Mouse (Mus musculus) gastrocnemius, postnatal 25 days (tissue): ENCODE results near the gene Tspan9. TPM values are rescaled to one million over a fixed set of nuclear protein-coding genes. Genes with fewer than 3 reads are reported as not detected.

Source experiments
- DNase-seq: peaks from one replicate; pipeline ENCODE4 v3.0.0; 2022
- microRNA-seq, 2 experiments: library from miRNA; unstranded; fragments of <30 nt; microRNA quantifications; one replicate each; pipeline ENCODE4 v1.2.0; 2021; ENCODE audit warnings: borderline replicate concordance in 2 of 2
- total RNA-seq, 2 experiments: library from RNA; stranded (reverse); gene quantifications; 1 replicate in 1 of 2; 2 replicates in 1 of 2; pipeline ENCODE4 v1.2.3; 2021

Gene Tspan9
- total RNA-seq, 2 experiments from 2014 or later: 48.6 to 56.6 TPM

DNA sequence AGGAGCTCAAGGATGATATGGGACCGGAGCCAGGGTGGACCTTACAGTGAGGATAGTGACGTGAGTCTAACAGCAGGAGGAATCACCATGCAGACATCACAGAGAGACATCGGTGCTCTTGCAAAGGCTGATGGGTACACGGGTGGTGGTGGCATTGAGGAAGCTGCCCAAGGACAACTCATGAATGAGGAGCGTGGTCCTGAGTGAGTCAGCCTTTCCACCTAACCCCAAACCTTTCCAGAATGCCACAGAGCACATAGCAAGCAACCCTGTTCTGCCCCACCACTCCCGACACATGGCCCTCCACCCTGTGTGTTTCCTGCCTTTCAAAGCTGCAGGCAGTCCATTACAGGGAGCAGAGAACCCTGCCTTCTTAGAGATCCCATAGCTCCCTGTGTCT is 223.9 kb downstream of the Tspan9 start:
- no peak for DNase-seq

DNA sequence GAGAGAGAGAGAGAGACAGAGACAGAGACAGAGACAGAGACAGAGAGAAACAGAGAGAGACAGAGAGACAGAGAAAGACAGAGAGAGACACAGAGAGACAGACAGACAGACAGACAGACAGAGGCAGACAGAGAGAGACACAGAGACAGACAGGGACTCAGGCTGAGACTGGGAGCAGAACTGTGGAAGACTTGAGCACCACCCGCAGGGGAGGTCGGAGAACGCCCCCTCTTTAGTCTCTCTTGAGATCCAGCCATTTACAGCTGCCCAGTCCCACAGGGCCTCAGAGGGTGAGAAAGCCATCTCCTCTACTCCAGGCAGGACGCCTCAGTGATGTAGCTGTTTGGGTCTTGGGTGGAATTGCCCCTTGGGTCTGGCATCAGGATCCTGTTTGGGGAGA is 225.7 kb downstream of the Tspan9 start:
- no peak for DNase-seq

DNA sequence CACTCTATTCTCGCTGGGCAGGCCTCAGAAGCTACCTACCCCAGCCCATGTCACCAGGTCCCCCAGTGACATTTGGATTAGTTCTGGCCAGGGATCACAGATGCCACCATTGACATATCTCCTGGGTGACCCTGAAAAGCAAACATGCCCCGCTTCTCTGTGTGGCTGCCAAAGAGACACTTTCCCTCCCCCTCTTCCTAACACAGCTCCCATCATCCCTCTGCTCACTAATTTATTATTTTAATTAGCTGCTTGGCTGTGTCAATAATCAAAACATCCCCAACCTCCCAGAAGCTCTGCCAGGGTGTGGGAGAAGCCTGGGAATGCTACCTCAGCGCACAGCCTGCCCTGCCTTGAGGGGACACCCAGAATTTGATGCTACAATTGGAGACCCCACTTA is 226.4 kb downstream of the Tspan9 start:
- DNase-seq: no peak

DNA sequence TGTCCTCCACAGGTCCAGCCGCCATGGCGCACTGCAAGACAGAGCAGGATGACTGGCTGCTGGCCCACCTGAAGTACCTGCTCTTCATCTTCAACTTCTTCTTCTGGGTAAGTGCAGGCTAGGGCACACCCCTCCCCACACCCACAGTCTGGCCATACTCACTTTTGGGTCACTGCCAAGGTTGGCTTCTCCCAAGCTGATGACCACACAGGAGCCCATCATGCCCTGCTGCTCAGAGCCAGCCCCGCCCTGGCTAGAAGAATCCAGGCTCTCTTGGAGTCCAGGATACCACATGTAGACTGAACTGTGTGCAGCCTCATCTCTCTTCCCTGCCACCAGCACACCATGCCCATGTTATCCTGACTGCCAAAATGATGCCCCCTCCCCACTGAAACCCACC is 230.5 kb downstream of the Tspan9 start:
- DNase-seq: no peak

DNA sequence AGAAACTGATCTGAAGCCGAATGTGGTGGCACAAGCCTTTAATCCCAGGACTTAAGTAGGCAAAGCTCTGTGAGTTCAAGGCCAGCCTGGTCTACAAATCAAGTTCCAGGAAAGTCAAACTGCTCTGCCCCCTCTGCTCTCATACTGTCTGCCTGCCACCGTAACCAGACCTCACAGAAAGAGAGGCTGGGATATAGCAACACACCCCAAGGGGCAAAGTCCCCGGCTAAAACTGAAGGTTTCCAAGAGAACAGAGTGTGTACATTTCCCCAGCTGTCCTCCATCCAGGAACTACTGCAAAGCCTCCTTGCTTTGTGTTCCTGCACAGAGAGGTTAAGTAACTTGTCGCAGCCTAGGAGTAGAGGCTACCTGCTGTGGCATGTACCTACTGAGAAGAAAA is 231.7 kb downstream of the Tspan9 start:
- DNase-seq: no peak

Small RNA genes within 50 kb of the gene (microRNA-seq; reads per million reads assigned to microRNA genes)
- gene Gm26338: 0 reads per million in 2 experiments

Other genes starting within 250 kb of the Tspan9 start
- 1 to 10 TPM; 5.9 to 8.6 TPM for gene Tead4, start 157.2 kb upstream of the Tspan9 start, total RNA-seq
- gene Tulp3, start 212.3 kb upstream of the Tspan9 start, total RNA-seq: 1 to 10 TPM; 5.7 to 5.9 TPM
- gene Rhno1, start 219.3 kb upstream of the Tspan9 start, total RNA-seq: 1 to 10 TPM; 6.0 to 7.4 TPM
- gene Foxm1, start 219.4 kb upstream of the Tspan9 start, total RNA-seq: 1 to 10 TPM; 1.2 to 1.6 TPM
- not detected for gene Tex52, start 231.9 kb upstream of the Tspan9 start, total RNA-seq
- gene Gm44596, start 231.9 kb upstream of the Tspan9 start, total RNA-seq: not detected